Mouse (Mus musculus): ENCODE data around the gene Traip.
"Not testable (repeated sequence)": the region's sequence is repeated elsewhere in the genome, so short reads cannot be mapped to it uniquely, and the experiment has no call there.

The Traip gene

GRCm38 (mm10) chr9:108001922-108002770 is 52.2 kb downstream of the Traip start, which contains the start of gene Ip6k1:
Gene Ip6k1, plus strand, starts transcription at chr9:108002501.
- peak; percentile 100 for DNase-seq (ENCODE audit: low spot score)

- no peak for DNase-seq (ENCODE audit: low spot score)
These were observed 53.0 kb downstream of the Traip start for GRCm38 (mm10) chr9:108002778-108003530.

DNA sequence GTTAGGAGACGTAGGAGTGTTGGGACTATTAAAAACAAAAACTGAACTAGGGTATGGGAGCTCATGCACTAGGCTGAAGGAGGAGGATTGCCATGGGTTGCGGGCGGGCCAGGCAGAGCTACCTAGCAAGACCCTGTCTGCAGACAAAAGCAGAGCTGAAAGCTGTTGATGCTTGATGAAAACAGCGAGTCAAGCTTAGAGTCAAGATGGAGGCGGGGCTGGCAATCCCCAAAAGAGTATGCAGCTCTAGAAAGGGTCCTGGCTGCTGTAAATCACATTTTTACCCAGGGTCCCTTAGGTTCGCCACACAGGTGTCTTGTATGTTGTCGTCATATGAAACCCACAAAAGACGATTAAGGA is 53.6 kb downstream of the Traip start:
- peak; percentile 34 for DNase-seq (ENCODE audit: low spot score)

- no peak for DNase-seq (ENCODE audit: low spot score)
These were observed 58.1 kb downstream of the Traip start for GRCm38 (mm10) chr9:108008041-108008440.

- no peak for DNase-seq (ENCODE audit: low spot score)
These were observed 60.4 kb downstream of the Traip start for GRCm38 (mm10) chr9:108010385-108010784.

DNA sequence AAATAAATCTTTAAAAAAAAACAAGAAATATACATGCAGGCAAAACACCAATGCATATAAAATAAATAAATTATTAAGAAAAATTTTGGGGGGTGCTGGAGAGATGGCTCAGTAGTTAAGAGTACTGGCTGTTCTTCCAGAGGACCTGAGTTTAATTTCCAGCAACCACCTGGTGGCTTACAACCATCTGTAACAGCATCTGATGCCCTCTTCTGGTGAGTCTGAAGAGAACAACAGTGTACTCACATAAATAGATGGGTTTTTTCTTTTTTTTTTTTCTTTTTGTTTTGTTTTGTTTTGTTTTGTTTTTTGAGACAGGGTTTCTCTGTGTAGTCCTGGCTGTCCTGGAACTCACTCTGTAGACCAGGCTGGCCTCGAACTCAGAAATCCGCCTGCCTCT is 63.6 kb downstream of the Traip start:
- DNase-seq (ENCODE audit: low spot score), result not testable (repeated sequence)

- DNase-seq (ENCODE audit: low spot score), result no peak
These were observed 67.2 kb downstream of the Traip start for GRCm38 (mm10) chr9:108017127-108017526.

GRCm38 (mm10) chr9:108020741-108021140 is 70.8 kb downstream of the Traip start:
- DNase-seq (ENCODE audit: low spot score), result no peak
